Mouse (Mus musculus): ENCODE results near the gene Fam126a. TPM values are rescaled to one million over a fixed set of nuclear protein-coding genes. Genes with fewer than 3 reads are reported as not detected.
A peak's percentile ranks its signal among the peaks of the same experiment; 100 is the strongest.

The Fam126a gene
- total RNA-seq (2015; ENCODE audit: low replicate concordance) (255 and 281 TPM in 2 replicates), total RNA-seq (2017; ENCODE audit: low replicate concordance) (210 and 266 TPM in 2 replicates)

- ATAC-seq (replicated peaks; ENCODE audit: low FRiP score, poor library complexity, severe bottlenecking) = peak; percentile 94
These were observed at the start of gene Fam126a for GRCm38 (mm10) chr5:24030579-24030969. Fam126a (minus strand) TSS chr5:24030690.

DNA sequence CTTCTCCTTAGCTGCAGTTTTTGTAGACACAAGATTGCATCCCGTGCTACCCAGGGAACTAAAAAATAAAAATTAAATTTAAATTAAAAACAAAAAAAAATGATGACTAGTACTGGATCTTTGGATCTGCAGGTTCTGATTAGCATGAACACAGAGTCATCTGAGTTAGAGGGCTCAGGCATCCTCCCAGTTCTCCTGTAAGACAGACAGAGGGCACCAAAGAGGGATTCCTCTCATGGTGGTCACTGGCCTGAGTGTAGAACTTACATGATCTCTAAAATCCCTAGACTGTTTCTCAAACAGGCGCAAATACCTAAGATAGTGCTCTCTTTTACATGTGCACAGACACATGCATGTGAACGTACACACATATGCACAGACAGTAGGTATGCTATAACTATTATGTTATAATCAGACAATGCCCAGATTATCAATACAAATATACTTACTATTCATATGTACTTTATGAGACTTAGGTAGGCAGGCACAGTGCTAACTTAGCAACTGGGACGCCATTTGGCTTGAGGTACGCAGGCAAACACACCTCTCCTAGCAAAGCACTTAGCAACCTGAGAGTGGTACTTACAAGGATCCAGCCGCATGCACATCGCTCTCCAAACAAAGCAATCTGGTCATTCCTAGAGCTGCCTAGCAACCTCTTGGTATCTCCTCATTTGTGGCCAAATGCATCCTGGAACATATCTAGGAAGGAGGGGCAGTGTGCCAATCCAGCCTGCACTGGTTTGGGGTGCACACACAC, 48.1 kb upstream of the Fam126a start:
- no peak for ATAC-seq (replicated peaks; ENCODE audit: low FRiP score, poor library complexity, severe bottlenecking)

DNA sequence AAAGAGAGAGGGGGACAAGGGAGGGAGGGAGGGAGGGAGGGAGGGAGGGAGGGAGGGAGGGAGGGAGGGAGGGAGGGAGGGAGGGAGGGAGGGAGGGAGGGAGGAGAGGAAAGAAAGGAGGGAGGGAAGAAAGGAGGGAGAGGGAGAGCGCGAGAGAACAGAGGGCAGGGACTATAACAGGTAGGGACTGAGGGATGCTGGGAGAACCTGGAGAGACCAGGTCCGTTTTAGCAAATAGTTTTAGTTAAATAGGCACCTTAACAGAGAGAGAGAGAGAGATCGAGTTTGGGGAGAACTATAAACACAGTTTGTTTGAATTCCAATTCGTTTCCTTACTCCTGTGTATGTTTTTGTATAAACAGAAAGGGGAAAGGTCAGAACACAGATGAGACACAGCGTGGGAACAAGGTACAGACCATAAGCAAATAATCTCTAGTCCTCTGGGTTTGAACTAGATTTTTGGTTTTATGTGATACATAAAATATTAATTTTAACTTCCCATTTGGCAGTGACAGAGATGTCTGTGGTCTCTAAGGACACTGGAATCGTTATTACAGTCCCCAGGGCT, 47.3 kb upstream of the Fam126a start:
- no peak for ATAC-seq (replicated peaks; ENCODE audit: low FRiP score, poor library complexity, severe bottlenecking)

- ATAC-seq (replicated peaks; ENCODE audit: low FRiP score, poor library complexity, severe bottlenecking) = peak; percentile 81
These were observed 46.7 kb upstream of the Fam126a start for GRCm38 (mm10) chr5:24076986-24077718.

- no peak for ATAC-seq (replicated peaks; ENCODE audit: low FRiP score, poor library complexity, severe bottlenecking)
These were observed 41.5 kb upstream of the Fam126a start for GRCm38 (mm10) chr5:24072031-24072430.

DNA sequence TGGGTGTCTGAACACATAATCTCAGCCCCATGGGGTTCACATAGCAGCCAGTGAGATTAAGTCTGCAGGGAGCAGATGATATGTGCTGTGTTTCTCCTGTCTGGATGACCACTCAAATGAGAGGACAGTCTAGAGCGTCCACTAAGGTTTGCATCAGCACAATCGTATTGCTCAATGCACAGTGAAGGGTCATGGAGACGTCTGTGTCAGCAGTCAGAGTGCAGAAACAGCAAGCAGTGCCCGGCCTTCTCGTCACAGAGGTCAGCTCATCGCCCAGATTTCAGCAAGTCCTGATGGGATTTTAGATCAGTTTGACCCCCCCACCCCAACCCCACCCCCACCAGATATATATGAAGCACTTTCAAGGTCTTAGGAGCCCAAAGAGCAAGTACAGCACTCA, 38.5 kb upstream of the Fam126a start:
- no peak for ATAC-seq (replicated peaks; ENCODE audit: low FRiP score, poor library complexity, severe bottlenecking)

DNA sequence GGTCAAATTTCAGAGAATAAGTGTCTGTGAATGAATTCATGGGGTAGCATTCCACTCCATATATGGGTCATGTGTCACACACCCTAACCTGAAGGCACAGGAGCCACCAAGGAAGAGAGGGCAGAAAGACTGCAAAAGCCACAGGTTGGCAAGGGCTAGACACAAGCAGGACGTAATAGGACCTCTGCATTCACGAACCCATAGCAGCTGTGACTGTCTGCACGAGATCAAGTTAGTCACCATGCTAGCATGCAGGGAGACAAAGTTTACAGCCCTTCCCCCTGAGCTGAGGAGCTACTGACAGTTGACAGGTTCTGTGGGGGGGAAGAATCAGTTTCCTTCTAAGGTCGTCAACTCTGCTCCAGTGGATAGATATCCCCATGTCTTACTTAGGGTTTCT, 33.1 kb upstream of the Fam126a start:
- no peak for ATAC-seq (replicated peaks; ENCODE audit: low FRiP score, poor library complexity, severe bottlenecking)

DNA sequence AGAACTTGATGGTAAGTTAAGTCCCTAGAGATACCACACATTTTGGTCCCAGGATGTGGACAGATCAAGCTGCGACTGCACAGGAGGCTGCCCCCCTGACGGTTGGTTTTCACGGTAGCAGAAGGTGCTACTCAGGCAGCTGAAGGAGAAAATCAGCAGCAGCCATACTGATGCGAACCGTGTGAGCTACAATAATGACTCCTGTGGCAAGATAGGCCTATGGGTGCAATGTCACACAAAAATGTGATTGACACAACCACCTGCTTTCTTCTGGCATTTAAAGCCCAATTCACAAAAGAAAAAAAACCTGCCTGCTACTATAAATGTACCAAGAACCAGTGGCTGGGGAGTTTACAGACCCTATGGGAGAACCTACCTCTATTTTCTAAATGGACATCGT, 32.5 kb upstream of the Fam126a start:
- ATAC-seq (replicated peaks; ENCODE audit: low FRiP score, poor library complexity, severe bottlenecking) = no peak

DNA sequence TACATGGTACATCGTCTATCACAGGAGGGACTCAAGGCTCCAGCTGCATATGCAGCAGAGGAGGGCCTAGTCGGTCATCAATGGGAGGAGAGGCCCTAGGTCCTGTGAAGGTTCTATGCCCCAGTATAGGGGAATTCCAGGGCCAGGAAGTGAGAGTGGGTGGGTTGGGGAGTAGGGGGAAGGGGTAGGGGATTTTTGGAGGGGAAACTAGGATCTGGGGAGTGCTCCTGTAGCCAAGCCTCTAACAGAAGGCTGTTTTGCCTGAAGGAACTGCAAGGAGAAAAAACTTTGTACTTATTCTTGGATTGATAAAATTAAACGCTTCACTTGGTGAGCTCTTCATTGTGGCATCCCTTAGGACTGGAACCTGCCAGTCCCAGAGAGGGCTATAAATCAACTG, 30.5 kb upstream of the Fam126a start:
- ATAC-seq (replicated peaks; ENCODE audit: low FRiP score, poor library complexity, severe bottlenecking) = no peak

DNA sequence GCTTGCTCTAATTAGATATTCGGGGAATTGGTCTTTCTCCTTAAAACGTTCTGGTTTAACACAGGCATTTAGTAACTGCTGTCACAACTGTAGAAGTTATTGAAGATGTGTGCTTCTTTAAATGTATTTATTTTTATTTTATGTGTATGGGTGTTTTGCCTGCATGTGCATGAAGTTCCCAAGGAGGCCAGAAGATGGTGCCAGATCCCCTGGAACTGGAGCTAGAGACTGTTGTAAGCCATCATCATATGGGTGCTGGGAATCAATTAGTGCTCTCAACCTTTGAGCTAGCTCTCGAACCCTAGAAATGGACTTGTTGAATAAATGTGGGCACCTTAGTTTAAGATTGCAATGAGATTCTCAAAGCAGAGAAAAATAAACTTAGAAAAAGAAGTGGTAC, 27.1 kb upstream of the Fam126a start:
- no peak for ATAC-seq (replicated peaks; ENCODE audit: low FRiP score, poor library complexity, severe bottlenecking)

DNA sequence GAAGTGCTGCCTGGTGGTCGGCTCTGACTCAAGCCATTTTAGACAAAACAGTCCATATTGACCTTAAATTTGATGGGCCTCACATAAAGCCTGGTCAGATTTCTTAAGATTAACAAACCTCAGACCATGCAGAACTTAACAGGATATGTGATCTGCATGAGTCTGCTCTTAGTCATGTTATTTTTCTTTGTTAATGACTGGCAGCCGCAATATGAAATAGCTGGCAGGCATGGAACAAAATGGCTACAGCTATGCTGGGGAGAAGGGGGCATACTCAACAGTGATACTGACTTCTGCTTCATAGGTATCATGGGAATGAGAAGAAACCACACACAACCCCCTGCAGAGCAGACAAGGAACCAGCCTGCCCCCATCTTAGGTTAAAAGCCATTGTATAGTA, 26.4 kb upstream of the Fam126a start:
- ATAC-seq (replicated peaks; ENCODE audit: low FRiP score, poor library complexity, severe bottlenecking) = no peak

DNA sequence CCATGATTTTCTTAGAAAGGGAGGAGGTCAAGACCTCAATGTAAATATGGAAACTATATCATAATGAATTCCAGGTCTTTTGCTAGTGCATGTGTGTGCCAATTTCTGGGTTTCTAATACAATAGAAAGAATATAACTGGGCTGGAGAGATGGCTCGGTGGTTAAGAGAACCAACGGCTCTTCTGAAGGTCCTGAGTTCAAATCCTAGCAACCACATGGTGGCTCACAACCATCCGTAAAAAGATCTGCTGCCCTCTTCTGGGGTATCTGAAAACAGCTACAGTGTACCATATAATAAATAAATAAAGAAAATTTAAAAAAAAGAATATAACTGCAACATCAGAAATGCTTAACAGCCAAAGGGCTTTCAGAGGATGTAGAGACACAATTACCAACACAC, 23.9 kb upstream of the Fam126a start:
- ATAC-seq (replicated peaks; ENCODE audit: low FRiP score, poor library complexity, severe bottlenecking) = no peak

DNA sequence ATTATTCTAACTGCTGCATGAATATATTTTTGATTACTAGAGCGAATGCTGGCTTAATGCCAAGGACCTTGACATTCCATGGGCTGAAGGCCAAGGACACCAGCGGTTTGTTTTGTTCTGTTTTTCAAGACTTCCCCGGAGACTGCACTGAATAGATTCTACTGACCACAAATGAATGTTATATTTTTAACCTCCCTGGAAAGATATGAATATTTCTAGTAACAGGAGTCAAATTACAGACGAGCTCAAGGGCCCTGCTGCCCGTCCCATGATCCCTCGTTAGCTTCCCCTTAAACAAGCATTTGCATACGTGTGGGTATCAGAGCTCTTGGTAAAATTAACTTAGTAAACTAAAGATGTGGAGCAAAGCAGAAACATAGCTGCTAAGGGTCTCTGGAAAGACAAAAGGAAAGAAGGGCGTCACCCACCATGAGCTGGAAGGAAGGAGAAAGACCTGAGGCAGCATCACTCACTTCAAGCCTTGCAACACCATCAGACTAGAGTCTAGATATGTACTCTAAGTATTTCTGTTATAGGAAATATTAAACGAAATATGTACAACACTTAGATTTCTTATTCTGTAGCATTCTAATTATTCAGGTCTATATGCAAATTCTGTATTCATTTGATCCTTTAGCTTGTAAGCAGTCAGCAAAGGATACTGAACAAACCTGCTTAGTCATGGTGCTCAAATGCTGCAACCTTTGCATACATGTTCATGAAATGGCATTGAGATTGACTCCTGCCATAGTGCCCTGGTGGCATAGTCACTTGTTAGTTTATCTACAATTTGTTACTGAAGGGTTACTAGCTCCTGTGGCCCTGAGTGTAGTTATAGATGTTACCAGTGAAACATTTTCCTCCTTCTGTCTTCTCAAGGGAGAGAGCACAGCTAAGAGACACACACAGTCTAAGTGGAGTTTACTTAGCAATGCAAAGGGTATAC, 23.0 kb upstream of the Fam126a start:
- peak; percentile 76 for ATAC-seq (replicated peaks; ENCODE audit: low FRiP score, poor library complexity, severe bottlenecking)

DNA sequence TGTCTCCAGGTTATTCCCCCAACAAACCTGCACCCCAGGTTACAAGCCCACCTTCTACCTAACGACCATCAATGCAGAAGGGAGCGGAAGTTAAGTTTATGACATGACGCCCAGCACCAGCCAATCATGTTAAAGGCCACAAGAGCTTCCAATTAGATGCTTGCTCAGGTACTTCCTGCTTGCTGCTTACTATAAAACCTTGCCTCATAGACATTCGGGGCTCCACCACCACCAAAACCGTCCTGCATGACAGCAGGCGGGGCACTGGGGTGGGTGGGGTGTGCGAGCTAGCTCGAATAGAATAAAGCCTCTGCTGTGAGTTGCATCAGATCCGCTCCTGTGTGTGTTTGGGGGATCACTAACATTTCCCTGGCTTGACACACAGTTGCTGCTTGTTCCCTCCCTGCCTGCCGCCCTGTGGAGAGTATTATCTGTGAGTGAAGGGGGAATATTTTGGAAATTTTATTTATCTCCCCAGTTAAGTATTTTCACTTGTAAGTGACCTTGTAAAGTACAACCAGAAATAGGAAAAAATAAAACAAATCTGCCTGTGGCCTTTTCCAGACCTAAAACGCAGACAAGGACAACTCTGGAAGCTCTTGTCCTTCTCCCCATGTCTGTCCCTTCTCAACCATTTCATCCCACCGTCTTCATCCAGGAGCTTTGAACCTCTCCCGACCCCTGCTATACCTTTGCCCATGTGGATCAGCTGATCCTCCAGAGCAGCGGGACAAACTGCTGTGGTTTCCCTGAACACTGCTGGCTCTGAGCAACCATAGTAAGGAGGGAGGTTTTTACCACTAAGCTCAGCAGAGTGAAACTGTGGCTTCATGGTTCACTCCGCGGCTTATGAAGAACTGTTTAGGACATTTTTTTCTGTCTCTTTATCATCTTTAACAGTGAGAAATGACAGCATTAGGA, 21.5 kb upstream of the Fam126a start:
- ATAC-seq (replicated peaks; ENCODE audit: low FRiP score, poor library complexity, severe bottlenecking) = no peak

DNA sequence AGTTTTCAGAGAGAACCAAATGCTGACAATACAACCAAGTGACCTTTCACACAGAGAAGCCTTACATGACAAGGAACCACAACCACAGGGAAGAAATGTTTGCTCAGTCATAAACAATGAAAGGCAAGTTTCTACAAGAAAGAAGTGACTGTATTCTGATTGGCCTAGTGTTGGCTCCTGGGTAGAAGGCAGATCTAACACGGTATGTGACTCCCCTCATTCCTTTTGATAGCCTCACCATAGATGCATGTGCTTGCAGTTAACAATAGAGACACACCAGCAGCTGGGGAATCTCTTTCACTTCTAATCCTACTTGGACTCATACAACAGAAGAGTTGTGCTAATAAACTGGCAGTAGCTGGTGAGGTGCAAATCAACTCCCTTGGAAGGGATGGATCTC, 17.3 kb upstream of the Fam126a start:
- ATAC-seq (replicated peaks; ENCODE audit: low FRiP score, poor library complexity, severe bottlenecking) = no peak

GRCm38 (mm10) chr5:24047001-24047400, 16.5 kb upstream of the Fam126a start:
- no peak for ATAC-seq (replicated peaks; ENCODE audit: low FRiP score, poor library complexity, severe bottlenecking)

DNA sequence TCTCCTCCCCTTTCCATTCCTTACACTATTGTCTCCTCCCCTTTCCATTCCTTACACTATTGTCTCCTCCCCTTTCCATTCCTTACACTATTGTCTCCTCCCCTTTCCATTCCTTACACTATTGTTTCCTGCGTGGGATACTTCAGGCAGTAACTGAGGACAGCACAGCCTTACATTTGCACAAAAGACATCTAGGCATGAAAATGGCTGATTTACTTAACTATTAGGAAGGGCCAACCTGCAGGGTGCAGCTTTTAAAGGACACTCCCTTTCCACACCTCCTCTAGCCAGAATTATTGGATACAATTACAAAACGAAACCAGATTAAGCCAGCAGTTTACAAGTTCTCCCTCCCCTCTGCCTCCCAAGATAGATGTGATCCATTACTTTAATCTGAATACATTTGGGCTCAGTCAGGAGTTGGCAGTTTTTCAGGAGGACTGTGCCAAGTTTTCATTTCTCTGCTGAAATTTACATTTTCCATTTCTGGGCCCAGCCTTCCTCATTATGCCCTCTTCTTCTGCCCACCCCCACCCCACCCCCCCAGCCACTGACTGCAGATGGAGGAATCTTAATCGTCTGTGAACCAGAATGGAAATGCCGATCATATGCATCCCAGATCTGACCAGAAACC, 15.6 kb upstream of the Fam126a start:
- no peak for ATAC-seq (replicated peaks; ENCODE audit: low FRiP score, poor library complexity, severe bottlenecking)

DNA sequence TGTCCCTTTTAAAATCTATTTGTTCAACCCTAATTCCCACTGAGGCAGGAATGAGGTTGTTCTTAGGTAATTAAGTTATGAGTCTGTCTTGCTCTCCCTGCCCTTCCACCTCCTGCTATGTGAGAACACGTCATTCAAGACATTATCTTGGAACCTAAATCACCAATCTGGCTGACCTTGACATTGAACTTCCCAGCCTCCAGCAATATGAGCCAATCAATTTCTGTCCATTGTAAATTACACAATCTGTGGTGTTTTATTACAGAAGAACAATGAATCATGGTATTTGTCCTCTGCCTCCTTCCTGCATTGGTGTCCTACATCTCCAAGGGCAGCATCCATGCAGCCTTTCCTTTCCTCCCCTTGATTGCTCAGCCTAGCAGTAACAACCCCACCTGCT, 13.9 kb upstream of the Fam126a start:
- no peak for ATAC-seq (replicated peaks; ENCODE audit: low FRiP score, poor library complexity, severe bottlenecking)

All from erythroblast, adult 5-6 weeks (primary cell).